Mouse (Mus musculus): Measurements from ENCODE around the gene Sppl2c. TPM values are rescaled to one million over a fixed set of nuclear protein-coding genes. Genes with fewer than 3 reads are reported as not detected.
A peak's percentile ranks its signal among the peaks of the same experiment; 100 is the strongest.

Sppl2c gene
- polyA plus RNA-seq, 1 experiment = not detected

DNA sequence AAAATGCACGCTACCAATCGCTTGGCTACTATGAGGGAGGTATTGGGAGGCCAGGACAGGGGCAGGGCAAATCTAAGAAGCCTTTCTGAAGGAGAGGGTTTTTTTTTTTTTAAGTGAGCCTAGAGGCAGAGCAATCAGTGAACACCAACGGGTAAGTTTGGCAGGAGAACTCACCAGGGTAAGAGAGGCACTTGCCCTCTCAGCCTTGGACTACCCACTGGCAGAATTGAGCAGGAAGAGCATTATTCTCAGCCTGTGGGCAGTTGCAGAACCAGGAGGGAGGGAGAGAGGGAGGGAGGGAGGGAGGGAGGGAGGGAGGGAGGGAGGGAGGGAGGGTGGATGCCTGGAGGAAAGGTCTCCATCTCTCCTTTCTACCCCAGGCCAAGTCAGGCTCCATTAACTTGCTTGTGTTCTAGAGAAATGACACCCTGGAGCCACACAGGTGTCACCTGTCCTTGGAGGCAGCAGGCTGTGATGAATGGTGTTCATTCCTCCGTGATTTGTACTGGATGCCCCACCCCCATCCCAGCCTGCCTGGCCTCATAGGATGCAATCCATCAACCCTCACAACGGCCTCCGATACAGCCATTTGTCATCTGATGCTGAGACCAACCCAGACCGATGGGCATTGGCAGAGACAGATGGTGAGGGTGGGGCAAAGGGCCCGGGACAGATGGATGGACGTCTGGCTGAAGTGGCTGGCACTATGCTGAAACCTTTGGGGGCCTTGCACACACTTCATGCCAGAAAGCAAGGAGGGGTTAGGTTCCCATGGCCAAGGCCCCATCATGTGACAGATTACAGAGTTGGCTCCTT is 31.1 kb upstream of the Sppl2c start:
- Histone ChIP-seq H3K4me3 (ENCODE audit: low read depth, low read length) (no peak overlapping the region), H3K27me3 (ENCODE audit: control insufficient read depth, insufficient read depth, low read length, poor library complexity, severe bottlenecking) (no peaks in the 10 kb centered on the region), H3K27ac (ENCODE audit: insufficient read depth, low read length) (no peak overlapping the region), H3K9ac (ENCODE audit: low read depth, poor library complexity, severe bottlenecking) (no peak overlapping the region), H3K9me3 (replicated peaks; ENCODE audit: control insufficient read depth, insufficient read depth, low read length, poor library complexity, severe bottlenecking) (no peaks in the 10 kb centered on the region), H3K4me1 (ENCODE audit: control insufficient read depth, insufficient read depth, low read length) (no peaks in the 10 kb centered on the region), H3K36me3 (ENCODE audit: control insufficient read depth, insufficient read depth, low read length, poor library complexity, severe bottlenecking) (no peaks in the 10 kb centered on the region)
- TF ChIP-seq POLR2A (IDR thresholded peaks at IDR 0.05; ENCODE audit: insufficient read depth, low read length) (no peak), CTCF (IDR thresholded peaks at IDR 0.05; ENCODE audit: low read depth, low read length) (no peak), EP300 (IDR thresholded peaks at IDR 0.05; ENCODE audit: insufficient read depth, low read depth, low read length) (no peak)

GRCm38 (mm10) chr11:104155899-104156298 is 30.2 kb upstream of the Sppl2c start:
- H3K27ac ChIP-seq (ENCODE audit: insufficient read depth, low read length) = no peak overlapping the region
- H3K9me3 ChIP-seq (replicated peaks; ENCODE audit: control insufficient read depth, insufficient read depth, low read length, poor library complexity, severe bottlenecking) = no peaks in the 10 kb centered on the region
- no peaks in the 10 kb centered on the region for H3K27me3 ChIP-seq (ENCODE audit: control insufficient read depth, insufficient read depth, low read length, poor library complexity, severe bottlenecking)
- no peaks in the 10 kb centered on the region for H3K36me3 ChIP-seq (ENCODE audit: control insufficient read depth, insufficient read depth, low read length, poor library complexity, severe bottlenecking)
- H3K4me1 ChIP-seq (ENCODE audit: control insufficient read depth, insufficient read depth, low read length) = no peaks in the 10 kb centered on the region
- H3K4me3 ChIP-seq (ENCODE audit: low read depth, low read length) = no peak overlapping the region
- H3K9ac ChIP-seq (ENCODE audit: low read depth, poor library complexity, severe bottlenecking) = no peak overlapping the region
- TF ChIP-seq CTCF (IDR thresholded peaks at IDR 0.05; ENCODE audit: low read depth, low read length) (no peak), POLR2A (IDR thresholded peaks at IDR 0.05; ENCODE audit: insufficient read depth, low read length) (no peak), EP300 (IDR thresholded peaks at IDR 0.05; ENCODE audit: insufficient read depth, low read depth, low read length) (no peak)

- Histone ChIP-seq H3K27me3 (ENCODE audit: control insufficient read depth, insufficient read depth, low read length, poor library complexity, severe bottlenecking) (no peaks in the 10 kb centered on the region), H3K9ac (ENCODE audit: low read depth, poor library complexity, severe bottlenecking) (no peak overlapping the region), H3K4me1 (ENCODE audit: control insufficient read depth, insufficient read depth, low read length) (no peaks in the 10 kb centered on the region), H3K27ac (ENCODE audit: insufficient read depth, low read length) (no peak overlapping the region), H3K36me3 (ENCODE audit: control insufficient read depth, insufficient read depth, low read length, poor library complexity, severe bottlenecking) (no peaks in the 10 kb centered on the region), H3K4me3 (ENCODE audit: low read depth, low read length) (no peak overlapping the region), H3K9me3 (replicated peaks; ENCODE audit: control insufficient read depth, insufficient read depth, low read length, poor library complexity, severe bottlenecking) (no peaks in the 10 kb centered on the region)
- no peak for TF ChIP-seq POLR2A (IDR thresholded peaks at IDR 0.05; ENCODE audit: insufficient read depth, low read length)
Observed at GRCm38 (mm10) chr11:104156391-104156790, 29.7 kb upstream of the Sppl2c start.

DNA sequence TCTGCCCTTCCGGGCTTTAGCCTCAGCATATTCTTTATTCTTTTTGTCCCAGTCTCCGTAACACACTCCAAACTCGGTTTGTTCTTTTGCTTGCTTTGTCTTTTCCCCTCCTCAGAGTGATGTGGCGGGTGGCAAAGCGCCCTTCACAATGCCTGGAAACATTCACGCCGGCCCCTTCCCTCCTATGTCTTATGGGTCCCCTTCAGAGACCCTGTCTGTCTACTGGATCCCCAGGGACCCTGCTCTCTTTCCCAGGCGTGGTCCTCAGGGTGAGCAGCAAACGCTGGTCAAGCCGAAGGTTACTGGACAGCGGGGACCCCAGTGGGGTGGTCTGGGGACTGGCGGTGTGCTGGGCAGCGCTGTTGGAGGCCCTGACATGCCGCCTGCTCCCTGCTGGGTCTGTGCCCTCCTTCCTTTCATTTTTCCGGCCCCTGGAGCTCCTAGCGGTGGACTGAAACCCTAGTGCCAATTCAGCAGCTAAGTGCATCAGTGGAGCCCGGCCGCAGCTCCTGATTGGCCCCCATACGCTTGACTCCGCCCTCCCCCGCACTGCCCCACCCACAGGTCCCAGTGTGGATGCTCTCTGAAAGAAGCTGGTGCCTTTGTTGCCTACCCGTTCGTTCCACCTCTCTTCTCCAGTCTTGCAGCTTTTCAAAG is 28.4 kb upstream of the Sppl2c start:
- peak overlapping the region; percentile 49 for H3K4me3 ChIP-seq (ENCODE audit: low read depth, low read length)
- H3K27me3 ChIP-seq (ENCODE audit: control insufficient read depth, insufficient read depth, low read length, poor library complexity, severe bottlenecking) = no peaks in the 10 kb centered on the region
- H3K9me3 ChIP-seq (replicated peaks; ENCODE audit: control insufficient read depth, insufficient read depth, low read length, poor library complexity, severe bottlenecking) = no peaks in the 10 kb centered on the region
- no peaks in the 10 kb centered on the region for H3K4me1 ChIP-seq (ENCODE audit: control insufficient read depth, insufficient read depth, low read length)
- no peaks in the 10 kb centered on the region for H3K36me3 ChIP-seq (ENCODE audit: control insufficient read depth, insufficient read depth, low read length, poor library complexity, severe bottlenecking)
- peak overlapping the region; percentile 17; the same call in 1 of the 2 replicates for H3K9ac ChIP-seq (ENCODE audit: low read depth, poor library complexity, severe bottlenecking)
- TF ChIP-seq CTCF (IDR thresholded peaks at IDR 0.05; ENCODE audit: low read depth, low read length) = no peak
- no peak for TF ChIP-seq POLR2A (IDR thresholded peaks at IDR 0.05; ENCODE audit: insufficient read depth, low read length)
- no peak for TF ChIP-seq EP300 (IDR thresholded peaks at IDR 0.05; ENCODE audit: insufficient read depth, low read depth, low read length)
- H3K27ac ChIP-seq (ENCODE audit: insufficient read depth, low read length) = no peak overlapping the region

- Histone ChIP-seq H3K36me3 (ENCODE audit: control insufficient read depth, insufficient read depth, low read length, poor library complexity, severe bottlenecking) (no peaks in the 10 kb centered on the region), H3K9ac (ENCODE audit: low read depth, poor library complexity, severe bottlenecking) (peak overlapping the region; percentile 17; the same call in 1 of the 2 replicates), H3K27ac (ENCODE audit: insufficient read depth, low read length) (no peak overlapping the region), H3K4me3 (ENCODE audit: low read depth, low read length) (peak overlapping the region; percentile 49), H3K9me3 (replicated peaks; ENCODE audit: control insufficient read depth, insufficient read depth, low read length, poor library complexity, severe bottlenecking) (no peaks in the 10 kb centered on the region), H3K4me1 (ENCODE audit: control insufficient read depth, insufficient read depth, low read length) (no peaks in the 10 kb centered on the region), H3K27me3 (ENCODE audit: control insufficient read depth, insufficient read depth, low read length, poor library complexity, severe bottlenecking) (no peaks in the 10 kb centered on the region)
- TF ChIP-seq POLR2A (IDR thresholded peaks at IDR 0.05; ENCODE audit: insufficient read depth, low read length) (no peak), CTCF (IDR thresholded peaks at IDR 0.05; ENCODE audit: low read depth, low read length) (no peak), EP300 (IDR thresholded peaks at IDR 0.05; ENCODE audit: insufficient read depth, low read depth, low read length) (no peak)
Observed at GRCm38 (mm10) chr11:104158260-104158907, 27.7 kb upstream of the Sppl2c start.
